Mouse (Mus musculus): ENCODE results near the gene Med25.

GRCm38 (mm10) chr7:44863982-44864494, 28.5 kb downstream of the Med25 start:
- TF ChIP-seq CTCF (IDR thresholded peaks at IDR 0.05; ENCODE audit: borderline replicate concordance, insufficient read depth, low read depth, low read length) = no peak
- TF ChIP-seq POLR2A (IDR thresholded peaks at IDR 0.05; ENCODE audit: borderline replicate concordance, insufficient read depth, low read length) = no peak

Data from cerebellum, adult 2 months (tissue).